Comparison of ENCODE assay signal across 9 mouse cellular contexts in the genomic region with DNA sequence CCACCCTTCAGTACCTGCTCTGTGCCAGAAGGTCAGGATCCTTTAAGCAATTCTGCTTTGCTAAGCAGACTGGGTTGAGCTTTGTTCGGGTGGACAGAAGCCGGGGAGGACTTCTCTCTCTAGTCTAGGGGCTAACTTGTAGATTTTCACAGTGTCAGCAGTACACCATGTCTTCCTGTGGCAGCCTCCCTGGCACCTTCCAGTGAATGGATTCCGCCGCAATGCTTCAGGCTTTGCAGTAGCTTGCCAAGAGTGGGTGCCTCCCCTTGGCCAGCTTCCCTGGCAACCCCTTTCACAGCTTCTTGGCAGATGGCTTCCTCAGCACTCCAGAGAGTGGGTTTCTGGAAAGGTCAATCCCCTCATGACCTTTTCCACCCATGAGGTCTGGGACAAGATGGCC. TPM values are rescaled to one million over a fixed set of nuclear protein-coding genes. Genes with fewer than 3 reads are reported as not detected.
DNase-seq lines count a peak whose midpoint lies in the region; ATAC-seq and TF ChIP-seq lines count a peak whose summit lies in the region.
"Had no signal": no experiment of that assay in that cellular context is flagged by ENCODE, and none has a peak within 500 bp of the region (broad histone marks: within the 10 kb centered on the region; RNA-seq: fewer than 3 reads in every experiment).

No protein-coding gene starts in this region.

- TF ChIP-seq POLR2A in kidney, adult 2 months (IDR thresholded peaks at IDR 0.05; ENCODE audit: low read depth, low read length), result no peak

- H3K27ac ChIP-seq in kidney, adult 2 months (ENCODE audit: insufficient read depth, low read depth, low read length), result peak overlapping the region; percentile 52; the same call in 1 of the 2 replicates
- no peak overlapping the region for H3K27ac ChIP-seq in kidney, embryonic 16.5 days (ENCODE audit: low read length)
- H3K27ac ChIP-seq: limb, embryonic 13.5 days had no signal

- TF ChIP-seq CTCF in kidney, adult 2 months (conservative IDR thresholded peaks at IDR 0.05; ENCODE audit: insufficient read depth, insufficient read length, low read depth, low read length), result no peak

- H3K4me2 ChIP-seq in kidney, embryonic 16.5 days (replicated peaks; ENCODE audit: low read depth, low read length), result no peak overlapping the region
- H3K4me2 ChIP-seq: limb, embryonic 13.5 days had no signal

- H3K9ac ChIP-seq in kidney, embryonic 16.5 days (replicated peaks; ENCODE audit: low read length), result no peak overlapping the region
- H3K9ac ChIP-seq: limb, embryonic 13.5 days had no signal

- no peak overlapping the region for H3K4me3 ChIP-seq in kidney, adult 2 months (ENCODE audit: insufficient read depth, low read depth, low read length)
- no peak overlapping the region for H3K4me3 ChIP-seq in kidney, embryonic 16.5 days (ENCODE audit: low read length)
- H3K4me3 ChIP-seq: limb, embryonic 13.5 days had no signal

- no peaks in the 10 kb centered on the region for H3K9me3 ChIP-seq in kidney, embryonic 16.5 days (ENCODE audit: low read length)
- H3K9me3 ChIP-seq: limb, embryonic 13.5 days had no signal

- peaks cover 5% of the 10 kb centered on the region; the same call in 1 of the 2 replicates for H3K4me1 ChIP-seq in kidney, adult 2 months (ENCODE audit: control insufficient read depth, insufficient read depth, low read length)
- peaks cover 13% of the 10 kb centered on the region; the same call in 1 of the 2 replicates for H3K4me1 ChIP-seq in kidney, embryonic 16.5 days (ENCODE audit: insufficient read depth, low read length)

- WGBS in kidney, adult 2 months, result 55% methylated on average over 4 of the region's 4 CpGs
- 84% methylated on average over 4 of the region's 4 CpGs for WGBS in kidney, embryonic 16.5 days

- no peaks in the 10 kb centered on the region for H3K36me3 ChIP-seq in kidney, adult 2 months (ENCODE audit: control insufficient read depth, insufficient read depth, low read length)
- no peaks in the 10 kb centered on the region for H3K36me3 ChIP-seq in kidney, embryonic 16.5 days (ENCODE audit: insufficient read depth, low read length)
- H3K36me3 ChIP-seq: limb, embryonic 13.5 days had no signal

- intact Hi-C loops in left cerebral cortex, postnatal 36 days (cut with DNase I), result loop anchor here (5.0 kb wide), 1 partner anchor 72 kb away; no protein-coding TSS in a partner anchor

- H3K27me3 ChIP-seq in kidney, adult 2 months (replicated peaks; ENCODE audit: control insufficient read depth, insufficient read depth, low read length), result no peaks in the 10 kb centered on the region
- no peaks in the 10 kb centered on the region for H3K27me3 ChIP-seq in kidney, embryonic 16.5 days (ENCODE audit: insufficient read depth, low read length)
- H3K27me3 ChIP-seq: limb, embryonic 13.5 days had no signal

- no peak for ATAC-seq in kidney, embryonic 16.5 days (ENCODE audit: low FRiP score, low TSS enrichment)

- peak; percentile 95 for DNase-seq in kidney, adult 2 months
- DNase-seq in cerebellum, adult 9-11 months, result peak; percentile 38
- peak; percentile 47 to 64 for DNase-seq in frontal cortex, postnatal 36 days (ENCODE audit: low spot score in 2 of 2)
- DNase-seq in left cerebral cortex, postnatal 36 days (ENCODE audit: low spot score in 2 of 2), result peak; percentile 37 to 42
- DNase-seq in embryo, embryonic 9.5 days (ENCODE audit: extremely low spot score), result no peak
- DNase-seq in gastrocnemius, adult 8-10 months (ENCODE audit: low spot score in 2 of 2), result no peak

RNA-seq across cellular contexts. Expression of gene Slc22a16, which starts 50.5 kb away (rescaled TPM):
- 0.11 TPM in 1 of 2 replicates, not detected in the other for polyA plus RNA-seq in kidney, adult 2 months (2012; rRNA removed)
- not detected in 2 replicates for polyA plus RNA-seq in kidney, embryonic 16.5 days (2015; fragmentation: Nextera tagmentation; extraction: Ambion mirVana)
- total RNA-seq in left cerebral cortex, postnatal 36 days (2021), result not detected
- total RNA-seq in gastrocnemius, adult 8-10 months (2022), result not detected
- total RNA-seq: neutrophil, adult 5-6 weeks had no signal
- polyA plus RNA-seq: limb, embryonic 13.5 days had no signal

Comparison
In these comparisons a context has a peak if more than half of its experiments do, and no peak if none do; other contexts are left out.
1. DNase-seq: peak in kidney, adult 2 months (single experiment), cerebellum, adult 9-11 months (single experiment), frontal cortex, postnatal 36 days (2 of 2) and left cerebral cortex, postnatal 36 days (2 of 2); none in embryo, embryonic 9.5 days (single experiment) and gastrocnemius, adult 8-10 months (0 of 2).